ENCODE assay signal across 10 mouse cellular contexts in genomic region chr11:108418540-108418939, GRCm38 (mm10). TPM values are rescaled to one million over a fixed set of nuclear protein-coding genes. Genes with fewer than 3 reads are reported as not detected.
A peak's percentile ranks its signal among the peaks of the same experiment; 100 is the strongest.
DNase-seq lines count a peak whose midpoint lies in the region; ATAC-seq and TF ChIP-seq lines count a peak whose summit lies in the region.
"Had no signal": no experiment of that assay in that cellular context is flagged by ENCODE, and none has a peak within 500 bp of the region (broad histone marks: within the 10 kb centered on the region; RNA-seq: fewer than 3 reads in every experiment).

No protein-coding gene starts in this region.

- no peak for TF ChIP-seq POLR2A in limb, embryonic 14.5 days (IDR thresholded peaks at IDR 0.05; ENCODE audit: borderline replicate concordance, extremely low read depth, insufficient read depth, insufficient read length)

- H3K4me1 ChIP-seq in limb, embryonic 14.5 days (ENCODE audit: control insufficient read depth, insufficient read depth, low read length), result peaks cover 3% of the 10 kb centered on the region; the same call in 1 of the 2 replicates
- peaks cover 16% of the 10 kb centered on the region for H3K4me1 ChIP-seq in limb, embryonic 10.5 days
- H3K4me1 ChIP-seq: stomach, embryonic 15.5 days had no signal

- H3K27me3 ChIP-seq in limb, embryonic 14.5 days (ENCODE audit: control insufficient read depth, insufficient read depth, low read length), result no peaks in the 10 kb centered on the region
- peaks cover 9% of the 10 kb centered on the region; the same call in 1 of the 2 replicates for H3K27me3 ChIP-seq in limb, embryonic 10.5 days (ENCODE audit: low read depth, poor library complexity, severe bottlenecking)
- H3K27me3 ChIP-seq: stomach, embryonic 15.5 days had no signal

- H3K4me2 ChIP-seq in limb, embryonic 14.5 days (replicated peaks; ENCODE audit: low read depth, low read length, severe bottlenecking), result no peak overlapping the region
- H3K4me2 ChIP-seq: limb, embryonic 15.5 days; stomach, embryonic 15.5 days had no signal

- H3K36me3 ChIP-seq in limb, embryonic 14.5 days (ENCODE audit: control insufficient read depth, insufficient read depth, low read length), result no peaks in the 10 kb centered on the region
- no peaks in the 10 kb centered on the region for H3K36me3 ChIP-seq in limb, embryonic 10.5 days
- H3K36me3 ChIP-seq: limb, embryonic 15.5 days; stomach, embryonic 15.5 days had no signal

- H3K9me3 ChIP-seq in limb, embryonic 14.5 days (ENCODE audit: control insufficient read depth, low read length), result no peaks in the 10 kb centered on the region
- H3K9me3 ChIP-seq in limb, embryonic 10.5 days (replicated peaks), result no peaks in the 10 kb centered on the region
- H3K9me3 ChIP-seq: limb, embryonic 15.5 days; stomach, embryonic 15.5 days had no signal

- 38% methylated on average over 1 of the region's 1 CpGs for WGBS in limb, embryonic 14.5 days
- 63% methylated on average over 1 of the region's 1 CpGs for WGBS in limb, embryonic 10.5 days

- no peak for ATAC-seq in limb, embryonic 14.5 days (ENCODE audit: low FRiP score, low read depth)
- no peak for ATAC-seq in erythroblast, adult 5-6 weeks (replicated peaks; ENCODE audit: low FRiP score, poor library complexity, severe bottlenecking)

- no peak overlapping the region for H3K4me3 ChIP-seq in limb, embryonic 14.5 days (replicated peaks; ENCODE audit: low read length)
- H3K4me3 ChIP-seq in limb, embryonic 10.5 days, result no peak overlapping the region
- H3K4me3 ChIP-seq: limb, embryonic 15.5 days; stomach, embryonic 15.5 days had no signal

- DNase-seq in cerebellum, postnatal 14 days, result peak; percentile 42 to 47
- DNase-seq in cerebellum, adult 8-10 months, result no peak
- DNase-seq in limb, embryonic 14.5 days (ENCODE audit: low spot score), result peak; percentile 80
- no peak for DNase-seq in limb, embryonic 10.5 days (ENCODE audit: low spot score)
- DNase-seq in c-Kit-positive CD71-positive TER-119-positive erythroid progenitor cells, embryonic 14.5 days (ENCODE audit: low spot score), result peak; percentile 14
- DNase-seq in mesoderm, embryonic 11.5 days (ENCODE audit: low read depth, low spot score), result peak; percentile 30
- no peak for DNase-seq in left cerebral cortex, adult 8-10 months (ENCODE audit: low spot score in 2 of 2)

- no peak overlapping the region for H3K27ac ChIP-seq in limb, embryonic 14.5 days (replicated peaks; ENCODE audit: low read depth, low read length)
- no peak overlapping the region for H3K27ac ChIP-seq in limb, embryonic 10.5 days
- H3K27ac ChIP-seq: limb, embryonic 15.5 days; stomach, embryonic 15.5 days had no signal

- H3K9ac ChIP-seq in limb, embryonic 14.5 days (ENCODE audit: low read depth, low read length, severe bottlenecking), result no peak overlapping the region
- H3K9ac ChIP-seq: limb, embryonic 15.5 days; stomach, embryonic 15.5 days had no signal

RNA-seq across cellular contexts. Expression of gene Cep112, which starts 6.5 kb away (rescaled TPM):
- 7.3 and 9.0 TPM in 2 replicates for polyA plus RNA-seq in limb, embryonic 14.5 days (2012; rRNA removed)
- 17.3 and 21.2 TPM in 2 replicates for polyA plus RNA-seq in limb, embryonic 14.5 days (2014; fragmentation: Nextera tagmentation; extraction: Ambion mirVana)
- polyA plus RNA-seq in limb, embryonic 10.5 days (2016; fragmentation: Nextera tagmentation; extraction: Ambion mirVana), result 7.8 and 12.3 TPM in 2 replicates
- total RNA-seq in erythroblast, adult 5-6 weeks (2015; ENCODE audit: low replicate concordance), result not detected in 2 replicates
- not detected in 2 replicates for total RNA-seq in erythroblast, adult 5-6 weeks (2017; ENCODE audit: low replicate concordance)
- 10 to 100 TPM; 13.1 to 19.2 (median 16.5) TPM for total RNA-seq in left cerebral cortex, adult 8-10 months (2022)

Comparison
In these comparisons a context has a peak if more than half of its experiments do, and no peak if none do; other contexts are left out.
1. DNase-seq: peak in cerebellum, postnatal 14 days (2 of 2), limb, embryonic 14.5 days (single experiment), c-Kit-positive CD71-positive TER-119-positive erythroid progenitor cells, embryonic 14.5 days (single experiment) and mesoderm, embryonic 11.5 days (single experiment); none in cerebellum, adult 8-10 months (single experiment), limb, embryonic 10.5 days (single experiment) and left cerebral cortex, adult 8-10 months (0 of 2).
2. RNA of gene Cep112, which starts 6.5 kb away (total RNA-seq): 13.1 to 19.2 TPM in left cerebral cortex, adult 8-10 months; not detected in erythroblast, adult 5-6 weeks; every median in the first group is over 10 times any median in the second.